Mouse (Mus musculus): ENCODE measurements around the gene Gm20388.

GRCm38 (mm10) chr8:124052110-124052509 is 4141.5 kb downstream of the Gm20388 start:
- TF ChIP-seq POLR2A (IDR thresholded peaks at IDR 0.05; ENCODE audit: insufficient read depth, low read depth, low read length) = no peak
- TF ChIP-seq CTCF (IDR thresholded peaks at IDR 0.05; ENCODE audit: insufficient read depth, low read depth, low read length) = peak; percentile 82

Data from olfactory bulb, adult 2 months (tissue).